Mouse (Mus musculus) heart, postnatal 0 days (tissue): ENCODE data around the gene Abtb1. TPM values are rescaled to one million over a fixed set of nuclear protein-coding genes. Genes with fewer than 3 reads are reported as not detected.

ENCODE experiments used
- ATAC-seq: fragments of 200-750 bp; cut with Nextera tagmentation; 2 replicates; pipeline ENCODE4 v1.8.0; 2017; ENCODE audit warnings: low read depth, moderate number of reproducible peaks, moderate library complexity; ENCODE audit not compliant: insufficient read depth
- DNase-seq: peaks from one replicate; pipeline ENCODE4 v3.0.0-alpha.2; 2016; ENCODE audit warnings: low spot score
- H3K27ac ChIP-seq: fragments of 300-500 bp; sonication (generic); 2 replicates; pipeline ENCODE4 v1.5.1; 2014; ENCODE audit warnings: low read depth, mild to moderate bottlenecking
- H3K27me3 ChIP-seq: fragments of 300-500 bp; sonication (generic); 2 replicates; pipeline ENCODE4 v1.6.1; 2014; ENCODE audit warnings: low read length, mixed read lengths; ENCODE audit not compliant: control insufficient read depth, insufficient read depth
- H3K36me3 ChIP-seq: fragments of 300-500 bp; sonication (generic); replicated peaks from 2 replicates; pipeline ENCODE4 v1.6.1; 2014; ENCODE audit warnings: low read length, mixed read lengths; ENCODE audit not compliant: control insufficient read depth, insufficient read depth
- H3K4me1 ChIP-seq: fragments of 300-500 bp; sonication (generic); 2 replicates; pipeline ENCODE4 v1.6.1; 2014; ENCODE audit warnings: antibody characterized with exemption; ENCODE audit not compliant: control insufficient read depth, insufficient read depth
- H3K4me2 ChIP-seq: fragments of 300-500 bp; sonication (generic); 2 replicates; pipeline ENCODE4 v1.6.1; 2014; ENCODE audit warnings: low read depth, mild to moderate bottlenecking, low read length, moderate library complexity
- H3K4me3 ChIP-seq: fragments of 300-500 bp; sonication (generic); 2 replicates; pipeline ENCODE4 v1.5.1; 2014; ENCODE audit warnings: low read depth, low read length
- H3K9ac ChIP-seq: fragments of 300-500 bp; sonication (generic); replicated peaks from 2 replicates; pipeline ENCODE4 v1.6.1; 2014; ENCODE audit warnings: low read depth, low read length, mixed read lengths
- H3K9me3 ChIP-seq: fragments of 300-500 bp; sonication (generic); replicated peaks from 2 replicates; pipeline ENCODE4 v1.6.1; 2016; ENCODE audit warnings: low read length; ENCODE audit not compliant: control insufficient read depth
- CTCF ChIP-seq: IDR thresholded peaks from 2 replicates; pipeline ENCODE4 v1.5.1; 2016; ENCODE audit warnings: antibody characterized with exemption, control low read depth, low read depth
- EP300 ChIP-seq: IDR thresholded peaks from 2 replicates; pipeline ENCODE4 v1.6.1; 2016; ENCODE audit warnings: antibody characterized with exemption, low read depth
- WGBS: fragments of 180-500 bp; shearing (Covaris S2); extraction: QIAGEN DNeasy Blood & Tissue Kit; methylation state at CpG from one replicate; pipeline ENCODE4 v1.1.7; 2014; 5-methylcytosine and 5-hydroxymethylcytosine counted together
- polyA plus RNA-seq: library from polyadenylated mRNA; unstranded; fragments of >200 nt; fragmentation: Nextera tagmentation; extraction: Ambion mirVana; gene quantifications from 2 replicates; pipeline ENCODE4 v1.2.1, GENCODE M21; 2015
- total RNA-seq: library from RNA; depleted of rRNA; stranded (reverse); fragments of >200 nt; gene quantifications from 2 replicates; pipeline ENCODE4 v1.2.3, GENCODE M21; 2014; ENCODE audit warnings: low replicate concordance

The Abtb1 gene
- total and polyA plus RNA-seq, 2 experiments from 2014 or later = 29.1 to 63.9 TPM

DNA sequence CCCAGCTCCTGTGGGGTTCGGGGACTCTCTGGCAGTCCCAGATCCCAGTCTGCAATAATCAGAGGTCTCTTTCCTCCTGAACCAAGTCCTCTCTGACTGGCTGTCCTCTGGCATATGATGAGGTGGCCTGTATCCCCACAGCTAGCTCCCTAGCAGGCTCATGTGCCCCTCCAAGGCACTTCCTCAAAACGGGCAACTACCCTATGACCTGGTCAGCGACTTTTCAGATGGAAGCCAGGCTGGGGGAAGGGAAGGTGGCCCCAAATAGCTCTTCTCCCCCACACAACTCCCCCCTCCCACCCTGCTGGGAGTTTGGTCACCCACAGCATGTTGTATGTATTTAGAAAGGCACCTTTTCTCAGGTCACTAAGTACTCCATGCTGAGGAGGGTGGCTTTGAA is 15.7 kb downstream of the Abtb1 start:
- no peak for DNase-seq
- no peak overlapping the region for H3K27ac ChIP-seq
- H3K9ac ChIP-seq = no peak overlapping the region
- H3K4me3 ChIP-seq = no peak overlapping the region
- H3K4me1 ChIP-seq = peaks cover 12% of the 10 kb centered on the region
- TF ChIP-seq EP300 (no peak), CTCF (no peak)
- ATAC-seq = no peak
- H3K9me3 ChIP-seq = no peaks in the 10 kb centered on the region
- no peaks in the 10 kb centered on the region for H3K27me3 ChIP-seq
- 59% methylated on average over 3 of the region's 3 CpGs for WGBS
- H3K36me3 ChIP-seq = peaks cover 7% of the 10 kb centered on the region; the same call in 1 of the 2 replicates
- no peak overlapping the region for H3K4me2 ChIP-seq

DNA sequence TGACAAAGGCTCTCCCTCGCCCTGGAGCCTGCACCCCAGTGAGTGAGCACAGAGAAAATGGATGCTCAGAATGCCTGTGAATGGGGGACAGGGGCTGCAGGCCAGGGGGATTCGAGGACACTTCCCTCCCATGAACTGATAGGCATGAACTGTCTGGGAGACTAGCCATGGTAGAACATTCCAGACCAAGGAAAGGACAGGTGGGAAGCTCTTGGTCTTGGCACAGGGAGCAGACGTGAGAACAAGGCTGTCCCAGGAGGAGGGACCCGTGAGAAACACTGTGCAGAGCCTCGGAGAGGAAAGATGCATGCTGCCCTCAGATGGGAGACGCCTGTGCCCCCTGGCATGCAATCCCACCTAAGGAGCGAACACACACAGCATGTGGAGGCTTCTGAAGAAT is 17.6 kb downstream of the Abtb1 start:
- DNase-seq (no peak), ATAC-seq (no peak)
- H3K4me2 ChIP-seq = no peak overlapping the region
- TF ChIP-seq CTCF = no peak
- no peak for TF ChIP-seq EP300
- no peak overlapping the region for H3K27ac ChIP-seq
- no peaks in the 10 kb centered on the region for H3K27me3 ChIP-seq
- no peak overlapping the region for H3K9ac ChIP-seq
- peaks cover 7% of the 10 kb centered on the region; the same call in 1 of the 2 replicates for H3K36me3 ChIP-seq
- no peaks in the 10 kb centered on the region for H3K9me3 ChIP-seq
- H3K4me1 ChIP-seq = peaks cover 14% of the 10 kb centered on the region
- H3K4me3 ChIP-seq = no peak overlapping the region
- WGBS = 57% methylated on average over 7 of the region's 7 CpGs

GRCm38 (mm10) chr6:88821901-88822300 is 19.9 kb downstream of the Abtb1 start:
- Histone ChIP-seq H3K36me3 (peaks cover 7% of the 10 kb centered on the region; the same call in 1 of the 2 replicates), H3K4me1 (peaks cover 14% of the 10 kb centered on the region), H3K9ac (no peak overlapping the region), H3K9me3 (no peaks in the 10 kb centered on the region), H3K4me2 (no peak overlapping the region), H3K4me3 (no peak overlapping the region), H3K27ac (peak overlapping the region; percentile 56; the same call in 1 of the 2 replicates), H3K27me3 (no peaks in the 10 kb centered on the region)
- peak; percentile 81 for TF ChIP-seq EP300
- no peak for TF ChIP-seq CTCF
- ATAC-seq (peak; percentile 76), DNase-seq (peak; percentile 74)
- WGBS = 44% methylated on average over 11 of the region's 11 CpGs

DNA sequence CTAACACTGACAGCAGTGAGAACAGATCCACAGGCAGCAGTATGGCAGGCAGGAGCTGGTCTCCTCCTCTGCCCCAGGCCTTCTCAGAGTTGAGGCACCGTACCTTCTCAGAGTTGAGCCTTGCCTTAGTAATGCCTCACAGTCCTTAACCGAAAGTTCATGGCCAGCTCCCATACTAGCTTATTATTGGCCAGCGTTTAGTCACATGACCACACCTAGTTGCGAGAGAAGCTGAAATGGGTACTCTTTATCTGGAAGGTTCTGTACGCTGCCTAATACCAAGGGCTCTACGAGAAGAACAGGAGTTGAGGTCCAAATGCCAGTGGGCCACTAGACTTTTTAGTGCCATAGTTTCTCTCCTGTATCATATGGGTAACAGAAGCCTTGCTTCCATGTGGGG is 20.5 kb downstream of the Abtb1 start:
- H3K27ac ChIP-seq = no peak overlapping the region; the same call in 1 of the 2 replicates
- H3K4me3 ChIP-seq = no peak overlapping the region
- H3K9me3 ChIP-seq = no peaks in the 10 kb centered on the region
- no peaks in the 10 kb centered on the region for H3K27me3 ChIP-seq
- ATAC-seq = no peak
- H3K36me3 ChIP-seq = 0 out of 2 replicates have a peak, but pooled peaks cover 7% of the 10 kb centered on the region
- H3K9ac ChIP-seq = no peak overlapping the region
- TF ChIP-seq EP300 = no peak
- 0 out of 2 replicates have a peak, but pooled peaks have one; percentile 1 for TF ChIP-seq CTCF
- 91% methylated on average over 6 of the region's 6 CpGs for WGBS
- no peak for DNase-seq
- no peak overlapping the region for H3K4me2 ChIP-seq
- peaks cover 14% of the 10 kb centered on the region for H3K4me1 ChIP-seq

DNA sequence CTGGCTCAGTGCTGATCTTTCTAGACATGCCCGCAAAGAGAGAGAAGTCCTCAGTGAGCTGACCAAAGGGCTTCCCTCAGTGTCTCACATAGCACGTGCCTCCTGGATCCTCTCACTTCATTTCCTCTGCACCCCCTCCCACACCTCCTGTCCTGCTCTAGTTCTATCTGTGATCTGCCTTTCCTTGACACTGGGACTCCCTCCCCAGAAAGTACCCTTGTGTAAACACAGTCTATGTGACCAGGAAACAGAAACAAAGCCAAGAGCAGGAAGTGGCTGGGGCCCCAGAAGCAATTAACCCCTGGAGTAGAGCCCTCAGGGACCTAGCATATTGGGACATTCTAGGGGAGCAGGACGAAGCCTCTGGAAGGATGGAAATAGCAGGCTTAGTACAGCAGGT is 20.9 kb downstream of the Abtb1 start:
- TF ChIP-seq EP300 (no peak), CTCF (no peak)
- Histone ChIP-seq H3K36me3 (0 out of 2 replicates have a peak, but pooled peaks cover 7% of the 10 kb centered on the region), H3K4me3 (no peak overlapping the region), H3K4me1 (peaks cover 14% of the 10 kb centered on the region), H3K9ac (no peak overlapping the region), H3K27ac (no peak overlapping the region), H3K9me3 (no peaks in the 10 kb centered on the region), H3K4me2 (no peak overlapping the region), H3K27me3 (no peaks in the 10 kb centered on the region)
- ATAC-seq (no peak; the same call in 1 of the 2 replicates), DNase-seq (no peak)
- WGBS = 30% methylated on average over 3 of the region's 3 CpGs

DNA sequence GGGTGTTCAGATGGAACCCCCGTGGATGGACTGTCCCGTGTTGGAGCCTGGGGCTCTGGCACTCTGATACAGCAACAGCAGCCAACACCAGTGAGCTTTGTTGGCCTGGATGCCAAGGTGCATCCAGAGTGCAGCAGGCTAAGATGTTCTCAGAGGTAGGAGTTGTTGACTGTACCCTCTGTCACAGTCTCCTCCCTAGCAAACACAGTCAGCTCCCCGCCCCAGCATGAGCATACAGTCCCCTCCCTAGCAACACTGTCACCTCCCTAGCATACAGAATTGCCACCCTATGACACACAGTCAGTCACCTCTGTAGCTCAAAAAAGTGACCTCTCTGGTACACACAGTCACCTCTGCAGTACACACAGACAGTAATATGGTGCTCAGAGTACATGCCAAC is 24.9 kb downstream of the Abtb1 start:
- 86% methylated on average over 3 of the region's 3 CpGs for WGBS
- DNase-seq = no peak
- Histone ChIP-seq H3K4me3 (no peak overlapping the region), H3K4me1 (peaks cover 11% of the 10 kb centered on the region), H3K4me2 (no peak overlapping the region), H3K9ac (no peak overlapping the region), H3K36me3 (0 out of 2 replicates have a peak, but pooled peaks cover 5% of the 10 kb centered on the region), H3K27ac (no peak overlapping the region), H3K27me3 (no peaks in the 10 kb centered on the region), H3K9me3 (no peaks in the 10 kb centered on the region)
- TF ChIP-seq EP300 = no peak
- no peak for TF ChIP-seq CTCF
- ATAC-seq = no peak
